Mouse (Mus musculus) lung, postnatal 0 days (tissue): Measurements from ENCODE around the gene Mcat. TPM values are rescaled to one million over a fixed set of nuclear protein-coding genes. Genes with fewer than 3 reads are reported as not detected.

Source experiments
- ATAC-seq: fragments of 200-750 bp; cut with Nextera tagmentation; 2 replicates; pipeline ENCODE4 v1.8.0; 2017; ENCODE audit warnings: moderate library complexity
- DNase-seq: peaks from one replicate; pipeline ENCODE4 v3.0.0-alpha.2; 2016; ENCODE audit warnings: low spot score
- H3K27ac ChIP-seq: fragments of 300-500 bp; sonication (generic); 2 replicates; pipeline ENCODE4 v1.5.1; 2014; ENCODE audit warnings: antibody characterized with exemption, mild to moderate bottlenecking, low read length, mixed read lengths
- H3K27me3 ChIP-seq: fragments of 300-500 bp; sonication (generic); replicated peaks from 2 replicates; pipeline ENCODE4 v1.6.1; 2014; ENCODE audit warnings: low read length, mixed read lengths; ENCODE audit not compliant: insufficient read depth
- H3K36me3 ChIP-seq: fragments of 300-500 bp; sonication (generic); 2 replicates; pipeline ENCODE4 v1.6.1; 2014; ENCODE audit warnings: low read length, mixed read lengths; ENCODE audit not compliant: insufficient read depth
- H3K4me1 ChIP-seq: fragments of 300-500 bp; sonication (generic); 2 replicates; pipeline ENCODE4 v1.6.1; 2014; ENCODE audit warnings: antibody characterized with exemption, low read depth, low read length, mixed read lengths; ENCODE audit not compliant: insufficient read depth
- H3K4me2 ChIP-seq: fragments of 300-500 bp; sonication (generic); replicated peaks from 2 replicates; pipeline ENCODE4 v1.6.1; 2014; ENCODE audit warnings: low read depth, mild to moderate bottlenecking, low read length, moderate library complexity, mixed read lengths
- H3K4me3 ChIP-seq: fragments of 300-500 bp; sonication (generic); 2 replicates; pipeline ENCODE4 v1.5.1; 2014; ENCODE audit warnings: low read depth, low read length
- H3K9ac ChIP-seq: fragments of 300-500 bp; sonication (generic); replicated peaks from 2 replicates; pipeline ENCODE4 v1.6.1; 2014; ENCODE audit warnings: low read depth, mild to moderate bottlenecking
- H3K9me3 ChIP-seq: fragments of 300-500 bp; sonication (generic); 2 replicates; pipeline ENCODE4 v1.6.1; 2016; ENCODE audit warnings: low read length, mixed read lengths
- CTCF ChIP-seq: IDR thresholded peaks from 2 replicates; pipeline ENCODE4 v1.5.1; 2016; ENCODE audit warnings: antibody characterized with exemption, mild to moderate bottlenecking
- EP300 ChIP-seq: IDR thresholded peaks from 2 replicates; pipeline ENCODE4 v1.6.1; 2016; ENCODE audit warnings: antibody characterized with exemption, mild to moderate bottlenecking, control low read depth
- WGBS: fragments of 180-500 bp; shearing (Covaris S2); extraction: QIAGEN DNeasy Blood & Tissue Kit; methylation state at CpG from one replicate; pipeline ENCODE4 v1.1.7; 2014; 5-methylcytosine and 5-hydroxymethylcytosine counted together
- polyA plus RNA-seq: library from polyadenylated mRNA; unstranded; fragments of >200 nt; fragmentation: Nextera tagmentation; extraction: Ambion mirVana; gene quantifications from 2 replicates; pipeline ENCODE4 v1.2.1, GENCODE M21; 2015

The Mcat gene
- polyA plus RNA-seq, 1 experiment from 2014 or later = 24.7 TPM

GRCm38 (mm10) chr15:83529765-83530164 is 33.8 kb downstream of the Mcat start:
- Histone ChIP-seq H3K27me3 (0 out of 2 replicates have a peak, but pooled peaks cover 4% of the 10 kb centered on the region), H3K4me1 (peaks cover 29% of the 10 kb centered on the region), H3K27ac (peak overlapping the region; percentile 85), H3K36me3 (no peaks in the 10 kb centered on the region), H3K4me3 (no peak overlapping the region), H3K9me3 (no peaks in the 10 kb centered on the region), H3K9ac (no peak overlapping the region), H3K4me2 (no peak overlapping the region)
- DNase-seq = peak; percentile 53
- 55% methylated on average over 5 of the region's 5 CpGs for WGBS
- peak; percentile 22; the same call in 1 of the 2 replicates for ATAC-seq
- no peak for TF ChIP-seq CTCF
- no peak for TF ChIP-seq EP300

GRCm38 (mm10) chr15:83528892-83529291 is 34.7 kb downstream of the Mcat start:
- H3K27ac ChIP-seq = peak overlapping the region; percentile 85
- H3K9ac ChIP-seq = no peak overlapping the region
- H3K4me3 ChIP-seq = no peak overlapping the region
- ATAC-seq (no peak), DNase-seq (no peak)
- no peaks in the 10 kb centered on the region for H3K36me3 ChIP-seq
- no peak overlapping the region for H3K4me2 ChIP-seq
- 65% methylated on average over 4 of the region's 4 CpGs for WGBS
- TF ChIP-seq CTCF = no peak
- TF ChIP-seq EP300 = no peak
- H3K9me3 ChIP-seq = no peaks in the 10 kb centered on the region
- H3K4me1 ChIP-seq = peaks cover 29% of the 10 kb centered on the region
- H3K27me3 ChIP-seq = 0 out of 2 replicates have a peak, but pooled peaks cover 4% of the 10 kb centered on the region

GRCm38 (mm10) chr15:83527747-83528146 is 35.8 kb downstream of the Mcat start:
- Histone ChIP-seq H3K9ac (peak overlapping the region; percentile 65; the same call in 1 of the 2 replicates), H3K27ac (peak overlapping the region; percentile 49; the same call in 1 of the 2 replicates), H3K4me3 (peak overlapping the region; percentile 59), H3K27me3 (0 out of 2 replicates have a peak, but pooled peaks cover 4% of the 10 kb centered on the region), H3K36me3 (no peaks in the 10 kb centered on the region), H3K9me3 (no peaks in the 10 kb centered on the region), H3K4me2 (peak overlapping the region; percentile 82), H3K4me1 (peaks cover 29% of the 10 kb centered on the region)
- TF ChIP-seq CTCF (no peak), EP300 (no peak)
- ATAC-seq = no peak
- WGBS = 57% methylated on average over 2 of the region's 2 CpGs
- DNase-seq = peak; percentile 50

- Histone ChIP-seq H3K4me3 (peak overlapping the region; percentile 59), H3K27ac (peak overlapping the region; percentile 49), H3K4me1 (peaks cover 29% of the 10 kb centered on the region), H3K27me3 (0 out of 2 replicates have a peak, but pooled peaks cover 4% of the 10 kb centered on the region), H3K9ac (peak overlapping the region; percentile 65), H3K4me2 (peak overlapping the region; percentile 82), H3K9me3 (no peaks in the 10 kb centered on the region), H3K36me3 (no peaks in the 10 kb centered on the region)
- no peak for ATAC-seq
- no peak for DNase-seq
- WGBS = 1% methylated on average over 26 of the region's 26 CpGs
- no peak for TF ChIP-seq CTCF
- no peak for TF ChIP-seq EP300
These were observed 36.5 kb downstream of the Mcat start for GRCm38 (mm10) chr15:83527092-83527437.

- peak within 1 kb of the TSS; percentile 65 for H3K9ac ChIP-seq
- WGBS = 2% methylated on average over 32 of the region's 45 CpGs
- 0 out of 2 replicates have a peak, but pooled peaks cover 4% of the 10 kb centered on the region for H3K27me3 ChIP-seq
- peak within 1 kb of the TSS; percentile 49 for H3K27ac ChIP-seq
- peaks cover 27% of the 10 kb centered on the region for H3K4me1 ChIP-seq
- no peaks in the 10 kb centered on the region for H3K9me3 ChIP-seq
- TF ChIP-seq EP300 = no peak
- TF ChIP-seq CTCF = no peak
- DNase-seq (peak; percentile 66), ATAC-seq (peak; percentile 55)
- peak within 1 kb of the TSS; percentile 82 for H3K4me2 ChIP-seq
- peak within 1 kb of the TSS; percentile 59 for H3K4me3 ChIP-seq
- no peaks in the 10 kb centered on the region for H3K36me3 ChIP-seq
These were observed 37.0 kb downstream of the Mcat start, which contains the start of gene Bik for GRCm38 (mm10) chr15:83526424-83527091. TSS of gene Bik (plus strand) at chr15:83526862.

GRCm38 (mm10) chr15:83524333-83524729 is 39.3 kb downstream of the Mcat start:
- ATAC-seq (no peak), DNase-seq (no peak)
- H3K27ac ChIP-seq = no peak overlapping the region
- H3K4me1 ChIP-seq = peaks cover 8% of the 10 kb centered on the region; the same call in 1 of the 2 replicates
- H3K4me2 ChIP-seq = no peak overlapping the region
- H3K4me3 ChIP-seq = no peak overlapping the region
- H3K27me3 ChIP-seq = 0 out of 2 replicates have a peak, but pooled peaks cover 4% of the 10 kb centered on the region
- H3K9ac ChIP-seq = no peak overlapping the region
- TF ChIP-seq CTCF = no peak
- no peak for TF ChIP-seq EP300
- WGBS = 76% methylated on average over 3 of the region's 3 CpGs
- H3K9me3 ChIP-seq = no peaks in the 10 kb centered on the region
- no peaks in the 10 kb centered on the region for H3K36me3 ChIP-seq
